Mouse (Mus musculus): ENCODE data around the gene Men1. TPM values are rescaled to one million over a fixed set of nuclear protein-coding genes. Genes with fewer than 3 reads are reported as not detected.

The Men1 gene
- total RNA-seq, 2 experiments from 2014 or later: 6.2 to 6.9 TPM

GRCm38 (mm10) chr19:6338716-6339115, 3.9 kb downstream of the Men1 start:
- DNase-seq (ENCODE audit: low spot score): no peak

GRCm38 (mm10) chr19:6339191-6339590, 4.4 kb downstream of the Men1 start:
- DNase-seq (ENCODE audit: low spot score): no peak

- peak; percentile 23 for DNase-seq (ENCODE audit: low spot score)
Measured at GRCm38 (mm10) chr19:6339890-6340504, 5.2 kb downstream of the Men1 start.

- peak; percentile 84 for DNase-seq (ENCODE audit: low spot score)
Measured at GRCm38 (mm10) chr19:6340524-6341452, 6.0 kb downstream of the Men1 start, which contains the start of gene Map4k2. Gene Map4k2, plus strand, starts transcription at chr19:6341135.

GRCm38 (mm10) chr19:6341453-6342077, 6.8 kb downstream of the Men1 start:
- no peak for DNase-seq (ENCODE audit: low spot score)

- DNase-seq (ENCODE audit: low spot score): no peak
Measured at GRCm38 (mm10) chr19:6342276-6342933, 7.6 kb downstream of the Men1 start.

- DNase-seq (ENCODE audit: low spot score): no peak
Measured at GRCm38 (mm10) chr19:6343066-6343925, 8.5 kb downstream of the Men1 start.

- no peak for DNase-seq (ENCODE audit: low spot score)
Measured at GRCm38 (mm10) chr19:6343996-6344395, 9.2 kb downstream of the Men1 start.

- no peak for DNase-seq (ENCODE audit: low spot score)
Measured at GRCm38 (mm10) chr19:6346023-6346422, 11.2 kb downstream of the Men1 start.

GRCm38 (mm10) chr19:6346661-6347060, 11.9 kb downstream of the Men1 start:
- no peak for DNase-seq (ENCODE audit: low spot score)

- DNase-seq (ENCODE audit: low spot score): no peak
Measured at GRCm38 (mm10) chr19:6347615-6348014, 12.8 kb downstream of the Men1 start.

- no peak for DNase-seq (ENCODE audit: low spot score)
Measured at GRCm38 (mm10) chr19:6348717-6349116, 13.9 kb downstream of the Men1 start.

GRCm38 (mm10) chr19:6349215-6349983, 14.6 kb downstream of the Men1 start:
- no peak for DNase-seq (ENCODE audit: low spot score)

GRCm38 (mm10) chr19:6351431-6352106, 16.8 kb downstream of the Men1 start:
- no peak for DNase-seq (ENCODE audit: low spot score)

- DNase-seq (ENCODE audit: low spot score): no peak
Measured at GRCm38 (mm10) chr19:6352107-6352505, 17.3 kb downstream of the Men1 start.

GRCm38 (mm10) chr19:6354030-6354429, 19.3 kb downstream of the Men1 start:
- no peak for DNase-seq (ENCODE audit: low spot score)

GRCm38 (mm10) chr19:6361291-6361690, 26.5 kb downstream of the Men1 start:
- no peak for DNase-seq (ENCODE audit: low spot score)

- no peak for DNase-seq (ENCODE audit: low spot score)
Measured at GRCm38 (mm10) chr19:6363091-6363410, 28.3 kb downstream of the Men1 start.

- DNase-seq (ENCODE audit: low spot score): peak; percentile 100
Measured at GRCm38 (mm10) chr19:6363411-6364240, 28.8 kb downstream of the Men1 start, which contains the start of gene Sf1. Gene Sf1, plus strand, starts transcription at chr19:6363690.
